In the genomic region with DNA sequence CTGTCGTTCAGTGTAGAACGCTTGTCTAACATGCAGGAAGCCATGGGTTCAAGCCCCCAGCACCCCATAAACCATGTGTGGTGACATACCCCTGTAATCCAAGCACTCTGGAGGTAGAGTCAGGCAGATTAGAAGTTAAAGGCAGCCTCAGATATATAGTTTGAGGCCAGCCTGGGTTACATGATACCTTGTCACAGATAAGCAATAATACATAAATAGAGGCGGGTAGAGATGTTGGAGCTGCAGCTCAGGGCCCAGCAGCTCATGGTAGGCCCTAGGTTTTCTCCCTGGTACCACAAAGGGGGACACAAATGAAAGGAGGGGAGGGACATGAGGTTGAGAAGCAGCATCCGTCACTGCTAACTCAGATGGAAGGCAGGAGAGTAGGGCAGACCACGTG, we compare ENCODE assay signal across 20 mouse cellular contexts. TPM values are rescaled to one million over a fixed set of nuclear protein-coding genes. Genes with fewer than 3 reads are reported as not detected.
A peak's percentile ranks its signal among the peaks of the same experiment; 100 is the strongest.
DNase-seq lines count a peak whose midpoint lies in the region; ATAC-seq and TF ChIP-seq lines count a peak whose summit lies in the region.
"Had no signal": no experiment of that assay in that cellular context is flagged by ENCODE, and none has a peak within 500 bp of the region (broad histone marks: within the 10 kb centered on the region; RNA-seq: fewer than 3 reads in every experiment).

No protein-coding gene starts in this region.

- H3K36me3 ChIP-seq in hindbrain, embryonic 10.5 days, result no peaks in the 10 kb centered on the region
- no peaks in the 10 kb centered on the region for H3K36me3 ChIP-seq in hindbrain, postnatal 0 days (ENCODE audit: insufficient read depth, low read length)
- peaks cover 92% of the 10 kb centered on the region for H3K36me3 ChIP-seq in megakaryocyte, embryonic 14.5 days (replicated peaks; ENCODE audit: low read length)
- no peaks in the 10 kb centered on the region for H3K36me3 ChIP-seq in liver, embryonic 13.5 days
- H3K36me3 ChIP-seq: limb, embryonic 15.5 days had no signal

- DNase-seq in hindbrain, embryonic 10.5 days (ENCODE audit: low spot score), result no peak
- DNase-seq in hindbrain, postnatal 0 days (ENCODE audit: low spot score), result no peak
- DNase-seq in liver, embryonic 13.5 days, result no peak
- no peak for DNase-seq in adrenal gland, adult 8-10 months
- DNase-seq: cerebellum, postnatal 25 days; gastrocnemius, postnatal 25 days; heart, postnatal 10 days; kidney, adult 11 months; kidney, postnatal 14 days; layer of hippocampus, adult 9-11 months; midbrain, embryonic 14.5 days; thymus, adult 18-20 months had no signal

- TF ChIP-seq CTCF in hindbrain, postnatal 0 days (IDR thresholded peaks at IDR 0.05; ENCODE audit: low read depth), result no peak
- no peak for TF ChIP-seq CTCF in cortical plate, adult 2 months (IDR thresholded peaks at IDR 0.05; ENCODE audit: extremely low read depth, insufficient read depth, low read length)

- peaks cover 49% of the 10 kb centered on the region for H3K4me1 ChIP-seq in hindbrain, embryonic 10.5 days (replicated peaks)
- H3K4me1 ChIP-seq in hindbrain, postnatal 0 days (ENCODE audit: insufficient read depth, low read length), result peaks cover 3% of the 10 kb centered on the region; the same call in 1 of the 2 replicates
- peaks cover 98% of the 10 kb centered on the region for H3K4me1 ChIP-seq in megakaryocyte, embryonic 14.5 days
- peaks cover 25% of the 10 kb centered on the region for H3K4me1 ChIP-seq in cortical plate, adult 2 months (ENCODE audit: control insufficient read depth, insufficient read depth, low read length)
- peaks cover 64% of the 10 kb centered on the region for H3K4me1 ChIP-seq in liver, embryonic 13.5 days (replicated peaks)

- no peaks in the 10 kb centered on the region for H3K27me3 ChIP-seq in hindbrain, embryonic 10.5 days (ENCODE audit: insufficient read depth, poor library complexity, severe bottlenecking)
- no peaks in the 10 kb centered on the region for H3K27me3 ChIP-seq in hindbrain, postnatal 0 days (ENCODE audit: insufficient read depth, low read length)
- H3K27me3 ChIP-seq in megakaryocyte, embryonic 14.5 days (replicated peaks), result no peaks in the 10 kb centered on the region
- H3K27me3 ChIP-seq in liver, embryonic 13.5 days, result no peaks in the 10 kb centered on the region
- H3K27me3 ChIP-seq: limb, embryonic 15.5 days had no signal

- no peak for TF ChIP-seq POLR2A in cortical plate, adult 2 months (IDR thresholded peaks at IDR 0.05; ENCODE audit: extremely low read depth, insufficient read depth, low read length)

- no peak overlapping the region for H3K9ac ChIP-seq in hindbrain, postnatal 0 days (replicated peaks; ENCODE audit: low read length)
- no peak overlapping the region for H3K9ac ChIP-seq in liver, embryonic 13.5 days
- H3K9ac ChIP-seq: hindbrain, embryonic 14.5 days; limb, embryonic 15.5 days had no signal

- H3K4me3 ChIP-seq in hindbrain, embryonic 10.5 days, result no peak overlapping the region
- H3K4me3 ChIP-seq in hindbrain, postnatal 0 days (ENCODE audit: low read length), result no peak overlapping the region
- H3K4me3 ChIP-seq in megakaryocyte, embryonic 14.5 days (replicated peaks), result peak overlapping the region; percentile 54
- no peak overlapping the region for H3K4me3 ChIP-seq in cortical plate, adult 2 months (ENCODE audit: insufficient read depth, low read length)
- no peak overlapping the region for H3K4me3 ChIP-seq in liver, embryonic 13.5 days (replicated peaks)
- H3K4me3 ChIP-seq: erythroblast, embryonic 14.5 days; limb, embryonic 15.5 days had no signal

- H3K27ac ChIP-seq in hindbrain, embryonic 10.5 days, result peak overlapping the region; percentile 81; the same call in 1 of the 2 replicates
- H3K27ac ChIP-seq in hindbrain, postnatal 0 days, result no peak overlapping the region
- H3K27ac ChIP-seq in cortical plate, adult 2 months (ENCODE audit: insufficient read depth, low read length), result peak overlapping the region; percentile 19; the same call in 1 of the 2 replicates
- no peak overlapping the region for H3K27ac ChIP-seq in liver, embryonic 13.5 days
- H3K27ac ChIP-seq: hindbrain, embryonic 14.5 days; limb, embryonic 15.5 days had no signal

- no peaks in the 10 kb centered on the region for H3K9me3 ChIP-seq in hindbrain, embryonic 10.5 days
- no peaks in the 10 kb centered on the region for H3K9me3 ChIP-seq in hindbrain, postnatal 0 days (ENCODE audit: low read length)
- H3K9me3 ChIP-seq in megakaryocyte, embryonic 14.5 days, result no peaks in the 10 kb centered on the region
- no peaks in the 10 kb centered on the region for H3K9me3 ChIP-seq in liver, embryonic 13.5 days (replicated peaks)
- H3K9me3 ChIP-seq: G1E; limb, embryonic 15.5 days had no signal

- no peak for ATAC-seq in hindbrain, postnatal 0 days
- no peak for ATAC-seq in megakaryocyte, adult 5-6 weeks (ENCODE audit: poor library complexity, severe bottlenecking)
- peak; percentile 63 for ATAC-seq in liver, embryonic 13.5 days (ENCODE audit: low read depth)
- ATAC-seq: CD4-positive, CD25-positive, alpha-beta regulatory T cell, adult 4 months had no signal

- 75% methylated on average over 5 of the region's 5 CpGs for WGBS in hindbrain, embryonic 10.5 days
- WGBS in hindbrain, postnatal 0 days, result 75% methylated on average over 5 of the region's 5 CpGs
- WGBS in liver, embryonic 13.5 days (ENCODE audit: insufficient replicate concordance), result 55% methylated on average over 5 of the region's 5 CpGs

- no peak overlapping the region for H3K4me2 ChIP-seq in hindbrain, postnatal 0 days (ENCODE audit: low read depth, low read length)
- no peak overlapping the region for H3K4me2 ChIP-seq in liver, embryonic 13.5 days
- H3K4me2 ChIP-seq: hindbrain, embryonic 14.5 days; limb, embryonic 15.5 days had no signal

RNA-seq across cellular contexts. Expression of a gene that starts 12.2 kb away (rescaled TPM):
- 14.4 and 14.6 TPM in 2 replicates for polyA plus RNA-seq in hindbrain, embryonic 10.5 days (2016; fragmentation: Nextera tagmentation; extraction: Ambion mirVana)
- 31.2 and 34.1 TPM in 2 replicates for total RNA-seq in hindbrain, postnatal 0 days (2014; rRNA removed)
- polyA plus RNA-seq in hindbrain, postnatal 0 days (2015; fragmentation: Nextera tagmentation; extraction: Ambion mirVana), result 15.8 and 18.3 TPM in 2 replicates
- 12.1 and 19.2 TPM in 2 replicates for polyA plus RNA-seq in megakaryocyte, embryonic 14.5 days (2012; ENCODE audit: insufficient read depth, low replicate concordance)
- 16.8 and 17.9 TPM in 2 replicates for total RNA-seq in megakaryocyte, adult 5-6 weeks (2015)
- 28.2 and 29.7 TPM in 2 replicates for total RNA-seq in megakaryocyte, adult 5-6 weeks (2017)
- polyA plus RNA-seq in cortical plate, adult 2 months (2012; rRNA removed), result 14.6 and 14.7 TPM in 2 replicates
- polyA plus RNA-seq in liver, embryonic 13.5 days (2015; fragmentation: Nextera tagmentation; extraction: Ambion mirVana), result 3.4 and 4.5 TPM in 2 replicates
- 10 to 100 TPM in 1 of 4 experiments, 1 to 10 TPM in 3; 6.6 to 10.2 (median 8.9) TPM for total RNA-seq in adrenal gland, adult 8-10 months (2022)

RNA-seq across cellular contexts. Expression of a gene that starts 16.4 kb away (rescaled TPM):
- polyA plus RNA-seq in hindbrain, embryonic 10.5 days (2016; fragmentation: Nextera tagmentation; extraction: Ambion mirVana), result 86.7 and 103 TPM in 2 replicates
- 20.3 and 20.7 TPM in 2 replicates for total RNA-seq in hindbrain, postnatal 0 days (2014; rRNA removed)
- 40.2 and 40.5 TPM in 2 replicates for polyA plus RNA-seq in hindbrain, postnatal 0 days (2015; fragmentation: Nextera tagmentation; extraction: Ambion mirVana)
- 6.1 and 9.7 TPM in 2 replicates for polyA plus RNA-seq in megakaryocyte, embryonic 14.5 days (2012; ENCODE audit: insufficient read depth, low replicate concordance)
- 41.6 and 49.0 TPM in 2 replicates for total RNA-seq in megakaryocyte, adult 5-6 weeks (2015)
- total RNA-seq in megakaryocyte, adult 5-6 weeks (2017), result 47.3 and 52.7 TPM in 2 replicates
- 21.9 and 22.3 TPM in 2 replicates for polyA plus RNA-seq in cortical plate, adult 2 months (2012; rRNA removed)
- 24.7 and 30.0 TPM in 2 replicates for polyA plus RNA-seq in liver, embryonic 13.5 days (2015; fragmentation: Nextera tagmentation; extraction: Ambion mirVana)
- total RNA-seq in adrenal gland, adult 8-10 months (2022), result 10 to 100 TPM; 17.8 to 24.3 (median 19.9) TPM

Comparison
In these comparisons a context has a peak if more than half of its experiments do, and no peak if none do; other contexts are left out.
1. H3K27ac ChIP-seq: peak in hindbrain, embryonic 10.5 days (single experiment) and cortical plate, adult 2 months (single experiment); none in hindbrain, postnatal 0 days (single experiment) and liver, embryonic 13.5 days (single experiment).